Mouse (Mus musculus): ENCODE results near the gene Spdef. TPM values are rescaled to one million over a fixed set of nuclear protein-coding genes. Genes with fewer than 3 reads are reported as not detected.

Spdef gene
- polyA plus RNA-seq, 1 experiment from 2014 or later: 0.56 TPM

DNA sequence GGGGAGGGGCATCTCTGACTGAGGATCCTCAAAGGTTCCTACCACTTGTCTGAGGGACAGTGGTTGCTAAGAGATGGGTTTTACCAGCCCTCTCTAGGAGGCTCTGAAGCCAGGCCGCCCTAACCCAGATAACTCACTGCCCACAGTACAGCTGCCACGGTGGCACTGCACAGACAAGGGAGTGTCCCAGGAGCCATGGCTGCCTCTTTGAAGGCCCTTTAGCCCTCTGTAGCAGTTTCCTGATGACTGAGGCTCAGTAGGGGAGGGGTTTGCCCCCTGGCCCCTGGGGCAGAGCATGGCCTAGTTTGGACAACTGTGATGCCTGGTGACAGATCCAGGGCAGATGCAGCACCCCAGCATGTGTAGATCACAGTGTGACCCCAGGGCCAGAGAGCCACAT is 27.9 kb downstream of the Spdef start:
- peaks cover 15% of the 10 kb centered on the region for H3K27me3 ChIP-seq
- WGBS: 69% methylated on average over 2 of the region's 2 CpGs
- H3K9ac ChIP-seq: 0 out of 2 replicates have a peak overlapping the region, but pooled peaks have one; percentile 17
- H3K4me3 ChIP-seq: no peak overlapping the region
- peaks cover 6% of the 10 kb centered on the region; the same call in 1 of the 2 replicates for H3K36me3 ChIP-seq
- no peaks in the 10 kb centered on the region for H3K9me3 ChIP-seq
- 0 out of 2 replicates have a peak, but pooled peaks have one; percentile 10 for ATAC-seq (ENCODE audit: low read depth)
- H3K27ac ChIP-seq (replicated peaks): no peak overlapping the region
- H3K4me2 ChIP-seq: no peak overlapping the region
- peaks cover 17% of the 10 kb centered on the region for H3K4me1 ChIP-seq (replicated peaks)

DNA sequence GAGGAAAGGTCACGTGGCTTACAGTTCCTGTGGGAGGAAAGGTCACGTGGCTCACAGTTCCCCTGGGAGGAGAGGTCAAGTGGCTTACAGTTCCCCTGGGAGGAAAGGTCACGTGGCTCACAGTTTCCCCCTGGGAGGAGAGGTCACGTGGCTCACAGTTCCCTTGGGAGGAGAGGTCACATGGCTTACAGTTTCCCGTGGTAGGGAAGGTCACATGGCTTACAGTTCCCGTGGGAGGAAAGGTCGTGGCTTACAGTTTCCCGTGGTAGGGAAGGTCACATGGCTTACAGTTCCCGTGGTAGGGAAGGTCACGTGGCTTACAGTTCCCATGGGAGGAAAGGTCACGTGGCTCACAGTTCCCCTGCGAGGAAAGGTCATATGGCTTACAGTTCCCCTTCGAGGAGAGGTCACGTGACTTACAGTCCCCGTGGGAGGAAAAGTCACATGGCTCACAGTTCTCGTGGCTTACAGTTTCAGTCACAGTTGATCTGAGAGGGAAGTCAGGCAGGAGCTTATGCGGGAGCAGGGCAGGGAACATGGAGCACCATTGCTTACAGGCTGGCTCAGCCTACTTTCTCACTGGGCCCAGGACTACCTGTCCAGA is 29.0 kb downstream of the Spdef start:
- Histone ChIP-seq H3K4me2 (no peak overlapping the region), H3K27ac (replicated peaks) (no peak overlapping the region), H3K36me3 (peaks cover 3% of the 10 kb centered on the region; the same call in 1 of the 2 replicates), H3K27me3 (peaks cover 8% of the 10 kb centered on the region), H3K4me1 (replicated peaks) (peaks cover 17% of the 10 kb centered on the region), H3K9me3 (no peaks in the 10 kb centered on the region), H3K9ac (no peak overlapping the region), H3K4me3 (no peak overlapping the region)
- ATAC-seq (ENCODE audit: low read depth): no peak
- WGBS: 89% methylated on average over 17 of the region's 17 CpGs

DNA sequence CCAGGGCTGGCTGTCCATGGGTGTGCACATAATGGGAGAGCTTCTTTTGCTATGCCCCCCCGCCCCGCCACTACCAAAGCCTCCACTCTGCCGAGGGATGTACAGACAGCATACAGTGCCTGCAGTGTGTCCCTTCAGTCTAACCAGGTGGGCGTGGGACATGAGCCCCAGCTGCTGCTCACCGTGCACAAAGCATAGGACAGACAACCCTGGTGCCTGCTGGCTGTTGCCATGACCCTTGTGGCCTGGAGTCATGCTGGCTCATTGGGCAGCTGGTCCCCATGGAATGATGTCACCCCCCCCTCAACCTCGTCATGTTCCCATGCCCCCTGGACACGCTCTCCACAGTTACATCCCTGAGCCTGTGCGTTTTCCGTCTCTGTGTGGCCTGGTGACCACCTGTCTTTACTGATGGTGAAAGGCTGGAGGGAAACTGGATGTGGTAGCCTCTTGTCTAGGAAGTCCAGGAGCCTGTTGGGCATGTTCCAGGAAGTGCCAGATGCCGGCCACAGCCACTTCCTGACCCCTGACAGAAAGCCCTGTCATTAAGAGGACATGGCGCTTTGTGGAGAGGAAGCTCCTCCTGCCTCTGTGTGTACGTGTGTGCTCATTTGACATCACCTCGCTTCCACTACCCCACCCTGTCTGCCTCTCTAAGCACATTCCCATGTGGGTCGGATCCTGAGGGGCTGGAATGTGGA is 37.6 kb downstream of the Spdef start:
- H3K27ac ChIP-seq (replicated peaks): no peak overlapping the region
- peaks cover 14% of the 10 kb centered on the region for H3K4me1 ChIP-seq (replicated peaks)
- H3K36me3 ChIP-seq: no peaks in the 10 kb centered on the region
- peaks cover 7% of the 10 kb centered on the region; the same call in 1 of the 2 replicates for H3K27me3 ChIP-seq
- no peaks in the 10 kb centered on the region for H3K9me3 ChIP-seq
- H3K4me2 ChIP-seq: no peak overlapping the region
- no peak overlapping the region for H3K9ac ChIP-seq
- 65% methylated on average over 13 of the region's 14 CpGs for WGBS
- ATAC-seq (ENCODE audit: low read depth): no peak
- H3K4me3 ChIP-seq: no peak overlapping the region

DNA sequence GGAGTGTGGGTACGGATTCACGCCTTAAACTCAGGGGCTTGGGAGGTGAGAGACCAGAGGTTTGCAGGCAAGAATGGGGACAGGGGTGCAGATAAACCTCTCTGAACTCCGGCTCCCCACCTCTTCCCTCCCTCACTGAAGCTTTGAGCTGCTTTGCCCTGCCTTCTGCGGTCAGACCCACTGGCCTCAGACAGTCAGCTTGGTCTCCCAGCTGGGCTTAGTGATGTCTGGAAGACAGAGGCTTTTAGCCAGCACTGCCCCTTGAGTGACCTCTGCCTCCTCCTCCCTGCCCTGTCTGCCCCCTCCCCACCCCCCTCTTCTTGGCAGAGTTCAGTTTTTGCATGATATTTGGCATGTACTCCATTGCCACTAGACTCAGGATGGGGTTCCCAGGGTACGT is 42.4 kb downstream of the Spdef start:
- H3K4me3 ChIP-seq: peak overlapping the region; percentile 56; the same call in 1 of the 2 replicates
- no peak overlapping the region for H3K27ac ChIP-seq (replicated peaks)

DNA sequence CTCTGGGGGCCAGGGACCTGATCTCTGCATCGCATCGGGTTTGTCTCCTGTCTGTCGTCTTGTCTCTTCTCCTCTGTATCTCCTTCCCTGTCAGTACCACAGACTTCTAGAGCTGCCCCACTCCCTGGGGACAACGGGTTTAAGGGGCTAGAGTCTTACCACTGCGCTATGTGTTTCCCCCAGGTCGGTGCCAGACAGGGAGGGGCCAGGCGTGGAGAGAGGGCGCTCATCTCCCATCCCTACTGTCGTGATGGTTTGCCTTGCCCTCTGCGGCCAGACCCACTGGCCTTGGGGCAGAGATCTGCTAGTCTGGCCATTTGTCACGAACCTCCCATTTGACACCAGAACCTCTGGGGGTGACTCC is 43.2 kb downstream of the Spdef start:
- Histone ChIP-seq H3K9ac (peak overlapping the region; percentile 89), H3K9me3 (no peaks in the 10 kb centered on the region), H3K4me3 (peak overlapping the region; percentile 56), H3K27me3 (peaks cover 7% of the 10 kb centered on the region; the same call in 1 of the 2 replicates), H3K27ac (replicated peaks) (peak overlapping the region; percentile 49; the same call in 1 of the 2 replicates), H3K36me3 (no peaks in the 10 kb centered on the region), H3K4me2 (peak overlapping the region; percentile 97), H3K4me1 (replicated peaks) (peaks cover 31% of the 10 kb centered on the region)
- 1% methylated on average over 11 of the region's 11 CpGs for WGBS
- peak; percentile 41 for ATAC-seq (ENCODE audit: low read depth)

More for the DNA sequence above, 42.4 kb downstream of the Spdef start:
- Histone ChIP-seq H3K4me1 (replicated peaks) (peaks cover 31% of the 10 kb centered on the region), H3K4me2 (peak overlapping the region; percentile 97), H3K9me3 (no peaks in the 10 kb centered on the region), H3K9ac (peak overlapping the region; percentile 89), H3K27me3 (peaks cover 7% of the 10 kb centered on the region; the same call in 1 of the 2 replicates), H3K36me3 (no peaks in the 10 kb centered on the region)
- WGBS: 44% methylated on average over 5 of the region's 5 CpGs
- ATAC-seq (ENCODE audit: low read depth): no peak

DNA sequence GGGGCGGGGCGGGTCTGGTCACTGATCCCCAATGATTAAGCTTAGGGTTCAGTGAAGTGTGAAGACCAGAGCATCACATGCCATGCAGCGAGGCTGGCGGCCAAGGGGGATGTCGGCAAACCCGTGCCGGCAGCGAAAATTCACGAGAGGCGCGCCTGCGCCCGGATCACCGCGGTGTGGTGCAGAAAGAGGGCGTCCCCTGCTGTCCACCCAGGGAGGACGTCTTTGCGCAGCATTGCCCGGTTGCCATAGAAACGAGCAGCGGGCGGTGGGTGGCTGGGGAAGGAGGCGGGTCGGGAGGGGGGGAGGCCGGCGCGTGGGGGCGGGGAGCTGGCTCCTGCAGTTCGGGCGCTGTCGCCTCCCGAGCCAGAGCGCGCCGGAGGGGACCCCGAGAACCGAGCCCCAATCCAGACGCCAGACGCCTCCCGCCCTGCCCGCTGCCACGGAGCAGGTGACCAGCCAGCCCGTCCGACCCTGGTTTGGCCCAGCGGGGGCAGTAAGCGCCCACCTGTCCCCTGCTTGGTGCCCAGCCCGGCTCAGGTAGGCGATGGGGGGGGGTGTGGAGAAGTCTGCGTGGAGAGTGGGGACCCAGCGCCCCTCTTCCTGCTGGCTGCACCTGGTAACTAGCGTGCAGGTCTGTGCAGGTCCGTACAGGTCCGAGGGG is 43.7 kb downstream of the Spdef start:
- Histone ChIP-seq H3K4me3 (peak overlapping the region; percentile 56), H3K27ac (replicated peaks) (peak overlapping the region; percentile 49), H3K9me3 (no peaks in the 10 kb centered on the region), H3K27me3 (peaks cover 7% of the 10 kb centered on the region; the same call in 1 of the 2 replicates), H3K9ac (peak overlapping the region; percentile 89), H3K4me1 (replicated peaks) (peaks cover 34% of the 10 kb centered on the region), H3K4me2 (peak overlapping the region; percentile 97), H3K36me3 (no peaks in the 10 kb centered on the region)
- ATAC-seq (ENCODE audit: low read depth): peak; percentile 52
- WGBS: under 1% methylated on average over 41 of the region's 53 CpGs

DNA sequence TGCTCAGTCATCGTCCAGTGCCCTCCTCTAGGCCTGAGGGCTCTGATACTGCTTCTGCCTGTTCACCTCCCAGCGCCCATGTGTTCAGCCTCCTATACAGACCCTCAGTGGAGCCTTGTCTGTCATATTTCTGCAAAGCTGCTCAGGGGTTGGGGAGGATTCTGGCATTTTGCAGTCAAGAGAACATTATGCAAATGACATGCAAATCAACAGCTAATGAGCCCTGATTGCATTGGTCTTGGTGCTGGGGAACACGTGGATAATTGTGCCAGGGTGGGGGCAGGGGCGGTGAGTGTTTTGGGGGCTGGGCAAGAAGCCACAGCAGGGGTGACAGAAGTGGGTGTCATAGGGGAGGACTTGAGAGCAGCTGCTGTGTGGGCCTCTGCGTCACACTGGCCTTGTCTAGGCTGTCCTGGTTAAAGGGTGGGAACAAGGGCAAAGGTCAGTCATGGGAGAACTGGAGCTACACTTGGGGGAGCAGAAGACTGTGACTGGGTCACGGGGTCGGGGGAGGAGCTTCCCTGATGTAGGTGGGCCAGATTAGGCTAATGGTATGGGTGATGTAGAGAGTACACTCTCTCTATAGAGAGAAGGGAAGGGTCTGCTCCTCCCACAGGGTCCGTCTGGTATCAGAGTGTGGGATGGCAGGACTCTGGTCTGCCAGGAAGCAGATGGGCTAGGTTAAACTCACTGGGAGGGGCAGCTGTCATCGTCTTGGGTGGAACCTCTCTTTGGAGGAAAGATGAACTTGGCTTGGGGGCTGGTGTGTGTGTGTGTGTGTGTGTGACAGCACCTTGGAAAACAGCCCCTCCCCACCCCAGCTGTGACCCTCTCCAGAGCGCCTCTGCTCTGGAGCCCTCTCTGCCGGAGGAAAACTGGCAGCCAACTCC is 49.6 kb downstream of the Spdef start:
- peak; percentile 83 for ATAC-seq (ENCODE audit: low read depth)
- H3K27me3 ChIP-seq: no peaks in the 10 kb centered on the region
- 0 out of 2 replicates have a peak overlapping the region, but pooled peaks have one; percentile 12 for H3K9ac ChIP-seq
- no peak overlapping the region for H3K4me2 ChIP-seq
- peaks cover 34% of the 10 kb centered on the region for H3K4me1 ChIP-seq (replicated peaks)
- H3K4me3 ChIP-seq: no peak overlapping the region
- no peaks in the 10 kb centered on the region for H3K36me3 ChIP-seq
- no peaks in the 10 kb centered on the region for H3K9me3 ChIP-seq
- H3K27ac ChIP-seq (replicated peaks): peak overlapping the region; percentile 88
- WGBS: 20% methylated on average over 11 of the region's 11 CpGs

DNA sequence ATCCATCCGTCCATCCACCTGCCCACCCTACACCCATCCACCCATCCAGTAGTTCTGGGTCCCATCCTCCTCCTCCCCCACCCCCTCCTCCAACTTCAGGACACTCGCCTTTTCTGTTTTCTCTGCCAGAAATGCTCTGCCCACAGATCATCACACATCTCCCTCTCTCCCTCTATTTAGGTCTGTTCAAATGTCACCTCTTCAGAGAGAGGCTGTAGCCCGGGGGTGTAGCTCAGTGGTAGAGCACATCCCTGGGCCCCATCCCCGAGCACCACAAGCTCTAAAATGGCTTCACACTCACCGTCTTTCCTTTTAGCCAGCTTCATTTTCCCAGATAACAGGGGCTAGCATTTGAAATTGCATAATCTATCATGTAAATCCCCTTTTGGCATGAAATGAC is 51.0 kb downstream of the Spdef start:
- peak overlapping the region; percentile 88 for H3K27ac ChIP-seq (replicated peaks)
- peaks cover 34% of the 10 kb centered on the region for H3K4me1 ChIP-seq (replicated peaks)
- WGBS: 82% methylated on average over 5 of the region's 5 CpGs
- ATAC-seq (ENCODE audit: low read depth): no peak
- H3K9me3 ChIP-seq: no peaks in the 10 kb centered on the region
- no peak overlapping the region for H3K4me2 ChIP-seq
- H3K27me3 ChIP-seq: no peaks in the 10 kb centered on the region
- no peaks in the 10 kb centered on the region for H3K36me3 ChIP-seq
- H3K9ac ChIP-seq: no peak overlapping the region
- no peak overlapping the region for H3K4me3 ChIP-seq

DNA sequence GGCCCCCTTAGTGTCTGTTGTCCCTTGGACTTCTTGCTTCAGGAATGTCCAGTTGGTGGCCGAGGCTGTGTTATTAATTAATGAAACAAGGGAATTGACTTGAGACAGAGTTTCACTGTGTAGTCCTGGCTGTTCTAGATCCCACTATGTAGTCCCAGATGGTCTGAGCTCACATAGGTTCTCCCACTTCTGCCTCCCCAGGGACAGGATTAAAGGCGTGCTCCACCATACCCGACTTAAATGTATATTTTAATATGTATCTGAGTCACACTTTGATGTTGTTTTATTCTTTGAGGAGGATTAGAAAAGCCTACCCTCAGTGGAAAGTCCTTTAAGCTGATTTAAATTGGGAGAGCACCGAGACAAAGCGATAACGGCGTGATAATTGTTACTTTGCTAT is 52.5 kb downstream of the Spdef start:
- ATAC-seq (ENCODE audit: low read depth): no peak
- 77% methylated on average over 7 of the region's 7 CpGs for WGBS
- no peaks in the 10 kb centered on the region for H3K9me3 ChIP-seq
- no peaks in the 10 kb centered on the region for H3K27me3 ChIP-seq
- no peak overlapping the region for H3K4me2 ChIP-seq
- no peak overlapping the region for H3K27ac ChIP-seq (replicated peaks)
- no peaks in the 10 kb centered on the region for H3K36me3 ChIP-seq
- no peak overlapping the region for H3K9ac ChIP-seq
- H3K4me1 ChIP-seq (replicated peaks): peaks cover 34% of the 10 kb centered on the region
- no peak overlapping the region for H3K4me3 ChIP-seq

DNA sequence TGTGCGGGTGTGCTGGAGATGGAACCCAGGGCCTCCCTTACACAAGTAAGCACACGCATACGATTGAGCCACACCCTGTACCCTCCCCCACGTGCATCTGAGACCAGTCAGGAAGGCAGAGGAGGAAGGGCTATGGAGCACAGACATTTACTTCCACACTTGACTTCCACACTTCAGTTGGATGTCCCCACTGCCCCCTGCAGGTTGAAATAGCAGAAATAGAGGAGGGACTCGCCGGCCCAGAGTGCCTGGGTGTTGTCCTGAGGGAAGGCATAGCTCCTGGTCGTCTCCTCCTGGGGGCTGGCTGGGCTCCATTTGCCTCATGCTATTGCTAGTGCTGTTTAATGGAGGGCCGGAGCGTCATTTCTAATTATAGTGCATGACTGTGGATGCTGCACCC is 53.3 kb downstream of the Spdef start:
- no peak overlapping the region for H3K27ac ChIP-seq (replicated peaks)
- H3K4me2 ChIP-seq: no peak overlapping the region
- H3K4me1 ChIP-seq (replicated peaks): peaks cover 34% of the 10 kb centered on the region
- ATAC-seq (ENCODE audit: low read depth): no peak
- no peak overlapping the region for H3K4me3 ChIP-seq
- H3K9ac ChIP-seq: no peak overlapping the region
- H3K9me3 ChIP-seq: no peaks in the 10 kb centered on the region
- 59% methylated on average over 9 of the region's 9 CpGs for WGBS
- H3K36me3 ChIP-seq: no peaks in the 10 kb centered on the region
- H3K27me3 ChIP-seq: no peaks in the 10 kb centered on the region

DNA sequence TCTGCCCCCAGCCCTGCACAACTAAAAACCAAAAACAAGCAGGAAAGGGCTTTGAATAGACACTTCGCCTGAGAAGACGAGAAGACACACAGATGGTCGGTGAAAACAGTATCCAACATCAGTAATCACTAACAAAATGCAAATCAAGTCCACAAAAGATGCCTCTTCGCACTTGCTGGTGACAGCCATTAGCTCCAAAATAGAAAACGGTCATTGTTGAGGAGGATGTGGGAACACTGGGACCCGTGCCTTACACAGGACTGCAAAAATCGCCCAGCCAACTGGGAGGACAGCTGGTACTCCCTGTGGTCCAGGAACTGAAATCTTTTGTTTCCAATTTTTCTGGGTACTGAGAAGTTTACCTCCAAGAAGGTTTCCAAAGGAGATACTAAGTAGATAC is 54.8 kb downstream of the Spdef start:
- Histone ChIP-seq H3K4me2 (no peak overlapping the region), H3K27ac (replicated peaks) (no peak overlapping the region), H3K27me3 (no peaks in the 10 kb centered on the region), H3K9ac (no peak overlapping the region), H3K36me3 (no peaks in the 10 kb centered on the region), H3K4me3 (no peak overlapping the region), H3K9me3 (no peaks in the 10 kb centered on the region), H3K4me1 (replicated peaks) (peaks cover 20% of the 10 kb centered on the region)
- ATAC-seq (ENCODE audit: low read depth): no peak
- WGBS: 51% methylated on average over 7 of the region's 7 CpGs

Data from neural tube, embryonic 13.5 days (tissue).